Mouse (Mus musculus) ovary, postnatal 14 days (tissue): ENCODE measurements around the gene Rnft2.

Source experiments
- DNase-seq: peaks from one replicate; pipeline ENCODE4 v3.0.0; 2022; ENCODE audit warnings: low spot score

Gene Rnft2

DNA sequence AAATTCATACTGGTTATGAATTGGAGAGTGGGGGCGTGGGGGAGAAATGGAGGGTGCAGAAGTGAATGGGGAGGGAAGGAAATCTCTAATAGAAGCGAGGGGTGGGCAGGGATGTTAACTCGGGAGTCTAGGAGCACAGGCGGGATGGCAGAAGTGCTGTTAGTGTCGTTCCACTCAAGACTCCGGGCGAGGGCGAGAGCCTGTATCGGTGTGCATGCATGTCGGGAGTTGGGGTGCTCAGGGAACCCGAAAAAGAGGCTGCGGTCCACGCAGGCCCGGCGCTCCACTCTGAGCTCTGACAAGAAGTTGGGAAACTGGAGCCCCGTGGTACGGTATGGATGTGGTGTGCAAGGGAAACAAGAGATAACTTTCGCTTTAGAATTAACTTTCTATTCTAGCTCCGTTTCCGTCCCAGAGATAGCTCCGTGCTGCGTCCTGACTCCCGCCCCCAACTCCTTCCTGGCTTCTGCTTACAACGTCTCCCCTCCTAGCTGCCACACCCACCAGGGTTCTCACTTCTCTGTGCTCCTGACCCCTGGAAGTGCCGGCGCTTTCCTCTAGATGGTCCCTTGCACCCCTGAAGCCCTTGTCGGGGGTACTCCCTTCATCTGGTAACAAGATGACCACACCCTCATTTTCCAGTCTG is 72.7 kb downstream of the Rnft2 start:
- DNase-seq, result no peak

DNA sequence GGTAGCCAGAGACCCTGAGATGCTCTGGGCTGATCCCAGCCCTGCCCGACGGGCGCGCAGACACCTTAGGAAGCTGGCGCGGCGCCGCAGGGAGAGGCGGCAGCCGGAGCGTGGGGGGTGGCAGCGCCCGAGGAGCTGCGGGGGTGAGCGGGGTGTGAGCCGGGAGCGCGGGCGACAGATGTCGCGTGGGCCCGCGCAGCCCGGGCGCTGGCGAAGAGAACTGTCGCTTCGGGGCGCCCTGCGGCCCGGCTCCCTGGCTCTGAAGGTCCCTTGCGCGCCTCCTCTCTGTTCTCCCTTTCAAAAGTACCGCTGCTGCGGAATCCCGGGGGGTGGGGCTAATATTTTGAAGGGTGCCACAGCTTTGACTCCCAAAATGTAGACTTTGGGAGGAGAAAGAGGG is 73.3 kb downstream of the Rnft2 start:
- DNase-seq, result no peak

DNA sequence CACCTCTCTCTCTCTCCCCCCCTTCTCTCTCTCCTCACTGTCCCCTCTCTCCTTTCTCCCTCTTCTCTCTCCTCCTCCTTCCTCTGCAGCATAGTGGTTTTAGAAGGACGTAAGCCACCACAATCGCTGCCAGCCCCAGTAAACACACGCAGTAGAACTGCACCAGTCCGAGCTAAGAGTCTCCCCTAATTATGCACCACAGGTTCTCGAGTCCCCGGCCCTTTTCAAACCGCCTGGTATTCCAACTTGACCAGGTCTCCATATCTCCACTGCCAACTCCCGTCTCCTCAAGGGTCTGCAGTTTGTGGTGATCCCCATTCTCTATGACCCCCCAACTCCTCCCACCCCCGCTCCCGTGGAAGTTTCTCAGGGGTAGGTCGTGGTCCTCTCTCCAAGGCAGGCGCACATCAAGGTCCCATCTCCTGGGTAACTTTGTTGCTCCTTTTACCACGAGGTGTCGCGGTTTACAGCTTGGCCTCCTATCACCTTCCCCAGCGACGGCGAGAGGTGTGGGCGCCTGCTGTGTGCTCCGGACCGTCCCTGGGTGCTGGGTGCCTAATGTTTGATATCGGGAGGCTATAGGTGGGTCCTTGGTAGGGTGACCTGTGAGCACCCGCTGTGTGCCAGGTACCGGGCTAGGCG is 73.9 kb downstream of the Rnft2 start:
- DNase-seq, result no peak

DNA sequence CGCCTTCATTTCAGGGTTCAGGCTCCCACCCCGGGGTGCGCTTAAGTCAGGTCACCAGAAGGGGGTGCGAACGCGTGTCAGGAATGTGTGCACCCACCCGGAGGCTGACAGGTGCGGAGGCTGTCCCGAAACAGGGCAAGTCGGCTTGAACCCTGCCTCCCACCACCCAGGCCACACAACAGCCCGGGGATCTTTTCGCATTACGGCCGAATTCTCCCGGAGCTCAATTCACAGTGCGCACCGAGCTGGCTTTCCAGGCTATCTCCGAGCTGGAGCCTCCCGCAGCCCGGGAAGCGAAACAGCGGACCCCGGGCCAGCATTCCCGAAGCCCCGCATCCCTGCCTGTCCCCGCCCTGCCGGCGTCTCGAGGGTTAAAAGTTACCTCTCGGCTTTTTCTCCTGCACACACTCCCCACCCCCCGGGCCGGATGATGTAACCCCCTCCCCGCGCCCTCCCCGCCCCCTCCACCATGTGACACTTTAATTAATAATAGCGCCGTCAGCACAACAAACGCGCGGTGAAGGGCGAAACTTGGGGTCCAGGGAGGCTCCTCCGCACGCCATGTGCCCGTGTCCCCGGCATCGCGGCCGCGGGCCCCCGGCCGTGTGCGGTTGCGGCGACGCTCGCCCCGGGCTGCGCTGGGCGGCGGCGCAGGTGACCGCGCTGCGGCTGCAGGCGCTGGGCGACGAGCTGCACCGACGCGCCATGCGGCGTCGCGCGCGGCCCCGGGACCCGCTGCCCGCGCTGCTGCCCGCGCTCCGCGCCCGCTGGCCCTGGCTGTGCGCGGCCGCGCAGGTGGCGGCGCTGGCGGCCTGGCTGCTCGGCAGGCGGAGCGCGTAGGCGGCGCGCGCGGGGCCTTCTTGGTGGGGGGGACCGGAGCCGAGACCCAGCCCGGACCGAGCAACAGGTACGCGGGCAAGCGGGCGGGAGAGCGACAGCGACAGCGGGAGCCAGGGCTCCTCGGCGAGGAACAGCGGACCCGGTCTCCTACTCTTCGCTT is 75.4 kb downstream of the Rnft2 start:
- DNase-seq, result no peak

DNA sequence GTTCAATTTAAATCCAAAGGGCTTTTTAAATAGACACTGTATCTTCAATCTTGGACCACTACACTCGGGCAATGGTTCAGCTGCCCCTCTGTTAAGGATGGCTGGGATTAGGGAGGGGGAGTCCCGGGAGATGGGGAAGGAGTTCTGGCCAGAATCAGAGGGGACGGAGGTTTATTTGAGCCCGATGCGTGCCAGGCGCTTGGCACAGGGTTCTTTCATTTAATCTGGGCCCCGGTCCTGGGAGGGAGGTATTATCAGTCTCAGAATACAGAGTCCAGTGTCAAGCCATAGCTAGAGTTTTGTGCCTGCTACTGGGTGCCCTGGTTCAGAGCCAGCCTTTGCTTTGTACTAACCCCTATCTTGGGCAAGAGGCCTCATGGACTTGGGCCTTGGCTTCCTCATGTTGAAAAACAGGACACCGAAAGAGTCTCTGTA is 77.3 kb downstream of the Rnft2 start:
- DNase-seq, result no peak

DNA sequence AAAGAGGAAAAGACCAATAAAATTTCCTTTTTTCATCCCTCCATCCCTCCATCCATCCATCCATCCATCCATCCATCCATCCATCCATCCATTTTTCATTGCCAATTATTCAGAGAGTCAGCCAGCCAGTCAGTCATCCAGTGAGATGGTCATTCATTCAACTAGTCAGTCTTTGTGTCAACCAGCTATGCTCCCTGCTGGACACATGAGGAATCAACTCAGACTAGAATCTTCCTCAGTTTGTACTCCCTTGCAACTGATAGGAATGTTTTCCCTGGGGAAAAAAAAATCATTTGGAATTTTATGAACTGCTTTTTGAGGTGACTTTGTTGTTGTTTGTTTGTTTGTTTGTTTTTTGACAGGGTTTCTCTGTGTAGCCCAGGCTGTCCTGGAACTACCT is 79.5 kb downstream of the Rnft2 start:
- DNase-seq, result no peak

DNA sequence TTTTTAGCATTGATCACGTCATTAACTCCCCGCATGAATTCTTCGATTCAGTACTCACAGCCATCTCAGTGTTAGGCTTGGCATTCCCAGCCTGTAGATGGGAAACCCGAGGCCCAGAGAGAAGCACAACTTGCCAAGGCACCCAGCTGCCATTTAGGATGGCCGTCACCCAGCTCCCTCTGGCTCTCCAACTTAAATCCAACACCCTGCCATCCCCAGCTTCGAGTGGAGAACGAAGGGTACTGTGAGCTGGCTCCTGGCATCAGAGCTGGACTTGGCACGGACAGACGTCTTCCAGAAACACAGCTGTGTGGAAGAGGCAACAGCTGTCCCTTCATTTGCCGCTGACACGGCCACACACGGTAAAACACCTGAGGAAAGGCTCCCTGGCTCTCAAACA is 80.3 kb downstream of the Rnft2 start, which contains the start of gene Hrk:
Gene Hrk (plus strand): TSS at position 68 of the 400 bp plus-strand sequence.
- no peak for DNase-seq

DNA sequence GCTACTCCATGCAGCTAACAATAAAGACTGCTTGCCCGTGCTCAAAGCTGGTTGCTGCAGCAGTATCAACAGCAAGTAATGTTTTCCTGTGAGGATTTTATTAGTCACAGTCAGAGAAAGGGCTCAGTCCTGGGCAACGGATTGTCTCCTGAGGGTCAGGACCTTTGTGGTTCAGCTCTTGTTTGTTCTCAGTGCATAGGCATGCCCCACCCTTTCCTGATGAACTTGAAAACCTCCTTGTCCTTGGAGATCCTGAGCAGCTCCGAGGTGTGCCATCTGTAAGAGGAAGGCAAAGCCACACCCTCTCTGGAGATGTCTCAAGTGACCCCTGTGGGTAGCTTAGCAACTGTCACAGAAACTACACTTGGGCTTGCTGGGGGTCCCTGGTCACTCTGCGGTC is 84.2 kb downstream of the Rnft2 start:
- no peak for DNase-seq

DNA sequence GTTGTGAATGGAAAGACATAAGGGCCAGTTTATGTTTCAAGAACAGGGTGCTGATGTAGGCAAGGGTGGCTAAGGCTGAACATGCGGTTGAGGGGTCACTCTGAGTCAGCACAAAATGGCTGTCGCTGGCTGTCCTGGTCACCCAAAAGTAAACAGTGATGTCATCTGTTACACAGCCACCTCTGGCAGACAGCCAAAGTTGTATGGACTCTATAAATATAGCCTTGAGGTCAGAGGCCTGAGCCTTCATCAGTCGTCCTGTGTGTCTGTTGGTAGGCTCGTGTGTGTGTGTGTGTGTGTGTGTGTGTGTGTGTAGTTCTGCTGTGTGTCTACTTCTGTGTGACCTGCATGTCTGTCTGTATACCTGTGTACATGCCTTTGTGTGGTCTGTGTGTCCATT is 87.9 kb downstream of the Rnft2 start:
- no peak for DNase-seq

DNA sequence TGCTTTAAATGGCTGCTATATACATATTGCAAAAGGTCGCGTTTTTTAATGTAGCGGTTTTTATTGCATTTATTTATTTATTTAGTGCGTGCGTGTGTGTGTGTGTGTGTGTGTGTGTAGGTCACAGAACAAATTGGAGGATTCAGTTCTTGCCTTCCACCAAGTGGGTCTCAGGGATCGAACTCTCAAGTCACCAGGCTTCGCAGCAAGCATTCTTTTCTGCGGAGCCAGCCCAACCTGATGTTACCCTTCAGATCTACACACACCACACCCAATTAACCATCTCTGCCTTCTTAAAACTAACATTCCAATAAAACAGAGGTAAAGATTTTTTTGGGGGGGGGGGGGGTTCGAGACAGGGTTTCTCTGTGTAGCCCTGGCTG is 89.4 kb downstream of the Rnft2 start:
- no peak for DNase-seq

DNA sequence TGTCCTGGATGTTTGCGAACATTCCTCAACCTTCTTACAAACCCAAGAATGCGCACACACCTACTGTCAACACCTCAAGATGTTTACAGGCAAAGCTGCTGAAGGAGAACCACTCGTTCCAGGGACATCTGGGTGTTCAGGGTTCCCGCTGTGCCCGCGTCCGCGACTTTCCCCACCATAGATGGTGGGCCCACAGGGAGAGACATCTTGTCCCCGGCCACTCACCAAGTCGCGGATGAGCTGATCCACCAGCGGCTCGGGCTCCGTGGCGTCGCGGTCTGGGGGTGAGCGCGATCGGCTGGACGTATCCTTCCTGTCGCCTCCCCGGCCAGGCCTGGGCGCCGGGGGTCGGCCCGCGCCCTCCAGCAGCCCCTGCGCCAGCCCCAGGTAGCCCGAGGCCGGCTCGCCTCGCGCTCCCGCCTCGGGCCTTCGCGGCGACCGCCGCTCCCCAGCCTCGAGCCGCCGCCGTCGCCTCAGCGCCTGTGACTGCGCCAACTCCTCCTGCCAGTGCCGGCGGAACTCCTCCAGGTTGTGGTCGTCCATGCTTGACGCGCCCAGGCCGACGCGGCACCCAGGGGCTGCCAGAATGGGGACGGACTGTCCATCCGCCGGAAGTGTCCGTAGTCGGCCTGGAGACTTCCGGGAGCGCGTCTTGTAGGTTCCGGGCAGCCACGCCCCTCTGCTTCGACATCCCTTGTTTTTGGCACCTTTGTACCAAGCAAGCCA is 89.9 kb downstream of the Rnft2 start, which contains the start of gene Fbxw8:
Gene Fbxw8 (minus strand): TSS at position 626 of the 726 bp plus-strand sequence.
- peak; percentile 88 for DNase-seq

DNA sequence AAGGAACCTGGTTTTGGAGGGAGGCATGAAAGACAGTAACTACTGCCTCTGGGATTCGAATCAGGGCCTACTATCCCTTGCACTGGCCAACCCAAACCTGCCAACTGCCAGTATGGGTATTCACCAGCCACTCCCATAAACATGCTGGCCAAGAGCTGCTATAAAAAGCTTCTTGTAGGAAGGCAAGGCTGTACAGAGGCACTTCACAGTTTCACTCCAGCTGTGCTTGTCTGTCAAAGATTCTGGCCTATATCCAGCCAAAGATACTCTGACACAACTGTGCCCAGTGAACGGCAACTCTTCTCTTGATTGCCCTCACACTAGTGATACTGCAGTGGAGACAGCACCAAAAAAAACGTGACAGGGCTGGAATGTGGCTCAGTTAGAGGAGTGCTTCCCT is 95.2 kb downstream of the Rnft2 start:
- no peak for DNase-seq

DNA sequence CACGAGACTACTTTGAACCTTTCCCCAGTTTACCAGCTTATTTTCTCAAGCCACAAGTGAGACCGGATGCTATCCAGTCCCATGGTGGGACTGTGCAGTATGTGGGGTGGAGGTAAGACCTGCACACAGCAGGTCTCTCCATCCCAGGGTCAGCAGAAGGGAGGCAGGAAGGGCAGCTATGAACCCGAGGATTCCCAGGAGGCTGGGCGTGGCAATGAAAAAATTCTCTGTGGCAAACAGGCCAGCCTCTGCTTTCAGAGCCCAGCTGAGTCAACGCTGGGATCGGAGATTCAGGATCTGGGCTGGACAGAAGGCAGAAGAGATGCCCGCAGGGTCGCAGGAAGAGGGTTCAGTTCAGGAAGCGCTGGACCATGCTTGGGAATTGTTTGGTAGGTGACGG is 97.7 kb downstream of the Rnft2 start:
- no peak for DNase-seq

DNA sequence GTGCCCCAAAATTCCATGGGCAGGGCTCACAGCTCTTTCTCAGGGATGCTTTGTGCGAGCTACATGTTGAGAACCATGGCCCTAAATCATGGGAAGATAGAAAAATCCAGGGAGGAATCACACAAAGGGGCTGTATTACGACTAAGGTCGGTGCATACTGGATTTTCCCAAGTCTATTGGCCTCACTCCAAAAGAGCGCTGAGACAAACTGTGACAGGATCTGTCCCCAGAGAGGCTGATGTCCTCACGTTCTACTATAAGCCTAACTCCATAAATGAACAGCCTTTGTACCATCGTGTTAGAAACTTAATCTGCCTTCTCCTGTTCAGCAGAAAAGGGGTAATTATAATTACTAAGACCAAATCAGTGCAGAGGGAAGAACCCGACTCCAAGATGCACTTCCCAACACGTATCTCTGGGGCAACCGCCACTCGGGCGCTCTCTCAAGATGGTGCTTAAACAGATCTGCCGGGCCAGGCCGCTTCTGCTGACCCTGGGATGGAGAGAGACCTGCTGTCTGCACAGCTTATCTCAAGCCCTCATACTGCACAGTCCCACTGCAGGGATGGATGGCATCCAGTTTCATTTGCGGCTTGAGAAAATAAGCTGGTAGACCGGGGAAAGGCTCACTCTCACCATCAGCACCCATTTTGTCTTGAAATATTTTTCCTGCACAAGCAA is 98.8 kb downstream of the Rnft2 start:
- DNase-seq, result no peak

DNA sequence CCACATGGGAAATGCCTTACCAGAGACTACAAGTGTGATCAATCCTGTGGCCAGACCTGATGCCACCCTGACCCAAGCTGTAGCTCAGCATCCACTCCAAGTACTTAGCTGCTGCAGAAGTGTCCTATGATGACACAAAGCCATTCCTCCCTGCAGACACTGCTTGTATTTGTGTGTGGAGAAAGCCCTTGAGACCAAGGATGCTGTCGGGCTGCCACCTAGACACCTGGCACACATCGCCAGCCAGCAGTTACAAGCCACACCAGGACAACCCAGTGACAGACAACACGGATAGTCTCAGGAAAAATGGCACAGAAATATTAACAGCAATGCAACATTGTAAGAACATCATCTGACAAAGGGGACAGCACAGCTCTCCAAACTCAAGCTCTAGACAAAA is 99.5 kb downstream of the Rnft2 start:
- no peak for DNase-seq

DNA sequence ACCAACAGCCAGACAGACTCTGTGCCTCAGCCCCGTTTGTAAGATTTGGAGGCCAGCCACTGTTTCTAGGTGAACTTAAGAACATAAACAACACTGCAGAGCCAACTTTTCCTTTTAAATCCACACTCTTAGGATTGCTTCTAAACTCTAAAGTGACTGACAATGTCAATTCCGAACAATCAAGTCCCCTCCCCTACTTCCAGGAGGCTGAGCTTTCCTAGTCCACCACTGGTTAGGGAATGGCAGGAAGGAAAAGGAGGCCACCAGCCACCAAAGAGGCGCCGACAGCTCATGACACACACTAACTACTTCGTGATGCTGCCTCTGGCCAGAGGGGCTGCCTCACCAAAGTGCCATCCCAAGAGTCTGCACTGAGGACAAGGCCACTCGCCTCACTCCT is 100.1 kb downstream of the Rnft2 start:
- DNase-seq, result no peak

DNA sequence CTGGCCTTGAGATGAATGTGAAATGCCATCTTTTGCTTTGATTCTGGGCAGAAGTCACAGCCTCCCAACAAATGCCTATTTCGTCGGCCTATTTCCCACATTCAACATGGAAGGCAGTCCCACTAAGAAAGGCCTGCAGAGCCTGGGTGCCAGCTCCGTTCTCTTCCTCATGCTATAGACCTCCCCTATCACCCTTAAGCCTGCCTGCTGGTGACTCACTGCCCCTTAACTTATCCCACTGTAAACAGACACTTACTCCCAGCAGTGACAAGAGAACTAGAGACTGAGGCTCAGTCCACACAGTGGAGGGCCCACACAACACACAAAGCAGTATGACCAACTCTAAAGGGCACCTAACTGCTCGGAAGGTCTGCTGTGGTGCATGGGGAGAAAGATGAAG is 100.6 kb downstream of the Rnft2 start:
- DNase-seq, result no peak

DNA sequence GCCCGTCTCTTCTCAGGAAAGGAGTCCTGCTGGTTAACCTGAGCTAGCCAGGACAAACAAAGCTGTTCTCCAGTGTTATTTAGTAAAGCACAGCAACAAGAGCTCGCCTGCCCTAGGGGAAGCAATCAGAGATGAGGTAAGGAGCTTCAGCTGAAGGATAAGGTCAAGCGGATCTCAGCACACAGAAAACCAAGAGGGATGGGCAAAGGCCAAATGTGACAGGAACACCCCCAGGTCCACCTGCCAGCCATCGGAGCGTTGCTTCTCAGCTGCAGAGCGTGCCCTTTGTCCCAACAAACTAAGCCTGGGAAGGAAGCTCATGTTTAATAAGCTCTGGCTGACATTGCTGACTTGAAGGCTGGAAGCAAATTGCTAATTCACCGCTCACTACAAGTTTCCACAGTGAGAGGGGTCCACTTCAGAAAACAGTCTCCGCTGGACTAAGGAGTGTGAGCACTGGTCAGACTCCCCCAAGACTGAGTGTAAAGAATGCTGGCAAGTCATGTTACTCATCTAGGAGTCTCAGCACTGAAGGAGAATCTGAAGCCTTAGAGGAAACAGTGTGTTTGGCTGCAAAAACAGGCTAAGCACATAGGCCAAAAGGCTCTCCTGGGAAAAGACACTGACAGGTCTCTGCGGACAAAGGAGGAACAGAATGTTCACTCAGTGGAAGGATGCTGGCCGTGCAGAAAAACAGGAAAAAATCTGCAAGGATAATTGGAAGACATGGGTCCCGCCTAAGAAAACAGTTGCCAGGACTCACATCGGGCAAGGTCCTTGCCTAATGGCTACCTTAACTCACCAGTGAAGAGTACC is 101.5 kb downstream of the Rnft2 start:
- DNase-seq, result no peak

DNA sequence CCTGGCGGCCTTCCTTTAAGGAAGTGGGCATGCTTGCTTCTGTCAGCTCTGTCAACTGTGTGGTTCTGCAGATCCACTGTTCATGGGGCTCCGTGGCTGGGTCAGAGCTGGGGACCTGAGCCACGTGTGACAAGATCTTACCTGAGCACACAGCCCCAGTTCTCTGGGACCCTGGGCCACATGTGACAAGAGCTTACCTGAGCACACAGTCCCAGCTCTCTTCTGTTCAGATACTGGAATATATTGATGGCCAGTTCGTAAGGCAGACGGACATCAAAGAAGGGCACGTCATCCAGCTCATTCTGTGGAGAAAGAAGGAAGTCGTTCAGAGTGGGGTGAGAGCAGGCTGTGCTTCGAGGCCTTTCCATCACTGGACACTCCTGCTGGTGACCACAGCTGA is 102.4 kb downstream of the Rnft2 start:
- no peak for DNase-seq
